Mouse (Mus musculus) stomach, postnatal 0 days (tissue): Measurements from ENCODE around the gene Apba3.

Experiments used
- CTCF ChIP-seq: IDR thresholded peaks from 2 replicates; pipeline ENCODE4 v1.5.1; 2016; ENCODE audit warnings: antibody characterized with exemption, low read depth, mild to moderate bottlenecking, moderate library complexity
- EP300 ChIP-seq: optimal IDR thresholded peaks from 2 replicates; pipeline ENCODE3; 2016; ENCODE audit warnings: antibody characterized with exemption

DNA sequence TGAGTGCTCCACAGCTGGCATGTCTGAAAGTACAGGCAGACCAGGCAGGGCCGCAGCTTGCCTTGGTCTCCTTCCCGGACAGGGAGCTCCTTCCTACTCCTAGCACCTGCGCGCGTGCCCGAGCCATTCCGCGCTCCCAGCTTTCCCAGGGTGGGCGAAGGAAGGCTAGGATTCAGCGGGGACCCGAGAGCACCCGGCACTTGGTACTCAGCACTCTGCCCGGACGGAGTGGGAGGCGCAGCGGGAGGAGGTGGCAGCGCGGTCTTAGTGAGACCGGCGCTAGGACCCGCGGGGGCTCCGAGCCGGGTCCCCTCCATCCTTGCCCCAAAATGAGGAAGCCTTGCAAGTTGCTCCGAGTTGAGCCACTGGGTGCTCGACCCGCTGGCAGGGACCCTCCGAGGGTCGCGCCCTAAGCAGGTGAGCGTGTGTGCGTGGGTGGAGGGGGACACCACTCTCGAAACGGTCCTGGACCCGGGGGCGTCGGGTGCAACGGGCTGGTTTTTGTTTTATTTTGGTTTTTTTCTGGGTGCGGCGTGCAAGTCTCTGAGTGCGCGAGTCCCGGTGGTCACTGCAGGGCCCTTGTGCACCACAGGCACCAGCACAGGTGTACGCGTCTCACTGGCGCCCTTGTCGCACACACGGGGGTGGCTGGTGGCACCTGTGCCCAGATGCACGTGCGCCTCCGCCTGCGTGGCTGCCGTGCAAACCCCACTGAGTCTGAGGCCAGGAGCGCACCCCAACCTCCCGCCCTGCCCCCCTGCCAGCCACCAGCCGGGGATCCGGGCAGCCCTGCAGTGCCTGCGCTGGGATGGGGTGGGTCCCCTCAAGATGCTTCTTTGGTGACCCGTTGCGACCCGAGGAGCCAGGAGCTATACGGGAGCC is 9.4 kb upstream of the Apba3 start:
- TF ChIP-seq CTCF (no peak), EP300 (no peak)
